In the genomic region with DNA sequence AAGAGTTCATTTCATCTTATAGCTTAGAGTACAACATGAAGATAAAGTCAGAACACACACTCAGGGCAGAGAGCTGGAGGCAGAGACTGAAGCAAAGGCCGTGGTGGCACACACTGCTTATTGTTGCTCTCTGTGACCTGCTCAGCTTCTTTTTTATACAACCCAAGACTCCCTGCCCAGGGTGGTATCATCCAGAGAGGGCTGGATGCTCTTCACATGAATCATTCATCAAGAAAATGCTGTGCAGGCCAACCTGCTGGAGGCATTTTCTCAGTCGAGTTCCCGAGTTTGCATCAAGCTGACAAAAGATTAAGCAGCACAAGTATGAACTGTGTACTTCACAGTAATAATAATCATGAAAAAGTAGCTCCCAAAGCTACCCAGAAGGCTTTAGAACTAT, we compare ENCODE assay signal across 26 mouse cellular contexts.
"Had no signal": no experiment of that assay in that cellular context is flagged by ENCODE, and none has a peak within 500 bp of the region (broad histone marks: within the 10 kb centered on the region; RNA-seq: fewer than 3 reads in every experiment).

No protein-coding gene starts in this region.

- ATAC-seq: forebrain, embryonic 13.5 days; forebrain, embryonic 14.5 days; forebrain, embryonic 15.5 days; forebrain, embryonic 16.5 days; forebrain, postnatal 0 days had no signal

- H3K4me3 ChIP-seq: embryonic facial prominence, embryonic 10.5 days; embryonic facial prominence, embryonic 12.5 days; embryonic facial prominence, embryonic 13.5 days; embryonic facial prominence, embryonic 15.5 days; erythroblast, embryonic 14.5 days; forebrain, embryonic 10.5 days; forebrain, embryonic 12.5 days; forebrain, embryonic 13.5 days; forebrain, embryonic 15.5 days; heart, adult 2 months; heart, embryonic 10.5 days had no signal

- H3K27me3 ChIP-seq: embryonic facial prominence, embryonic 12.5 days; embryonic facial prominence, embryonic 13.5 days; embryonic facial prominence, embryonic 15.5 days; forebrain, embryonic 12.5 days; forebrain, embryonic 13.5 days; forebrain, embryonic 15.5 days had no signal

- H3K4me2 ChIP-seq: embryonic facial prominence, embryonic 12.5 days; embryonic facial prominence, embryonic 13.5 days; embryonic facial prominence, embryonic 15.5 days; forebrain, embryonic 12.5 days; forebrain, embryonic 13.5 days; forebrain, embryonic 15.5 days had no signal

- H3K9ac ChIP-seq: embryonic facial prominence, embryonic 12.5 days; embryonic facial prominence, embryonic 13.5 days; embryonic facial prominence, embryonic 15.5 days; forebrain, embryonic 12.5 days; forebrain, embryonic 13.5 days; forebrain, embryonic 15.5 days; forebrain, postnatal 0 days had no signal

- H3K4me1 ChIP-seq: embryonic facial prominence, embryonic 10.5 days; embryonic facial prominence, embryonic 12.5 days; embryonic facial prominence, embryonic 13.5 days; embryonic facial prominence, embryonic 15.5 days; forebrain, embryonic 10.5 days; forebrain, embryonic 12.5 days; forebrain, embryonic 13.5 days; forebrain, embryonic 15.5 days; heart, embryonic 10.5 days had no signal

- H3K27ac ChIP-seq: embryonic facial prominence, embryonic 10.5 days; embryonic facial prominence, embryonic 12.5 days; embryonic facial prominence, embryonic 13.5 days; embryonic facial prominence, embryonic 15.5 days; forebrain, embryonic 10.5 days; forebrain, embryonic 12.5 days; forebrain, embryonic 13.5 days; forebrain, embryonic 15.5 days; heart, adult 2 months; heart, embryonic 10.5 days had no signal

- H3K9me3 ChIP-seq: embryonic facial prominence, embryonic 10.5 days; embryonic facial prominence, embryonic 12.5 days; embryonic facial prominence, embryonic 13.5 days; embryonic facial prominence, embryonic 15.5 days; forebrain, embryonic 10.5 days; forebrain, embryonic 12.5 days; forebrain, embryonic 13.5 days; forebrain, embryonic 15.5 days; heart, embryonic 10.5 days had no signal

- DNase-seq: cerebellum, adult 9-10 months; cerebellum, adult 9-11 months; cerebellum, postnatal 10 days; cerebellum, postnatal 14 days; cerebellum, postnatal 25 days; cerebellum, postnatal 36 days; embryo, embryonic 11 days; forebrain, postnatal 0 days; gastrocnemius, postnatal 10 days; gastrocnemius, postnatal 14 days; gastrocnemius, postnatal 25 days; gastrocnemius, postnatal 36 days; heart, adult 18-20 months; heart, adult 2 months had no signal
